Mouse (Mus musculus): ENCODE results near the gene Rnf2.

- TF ChIP-seq CTCF (IDR thresholded peaks at IDR 0.05; ENCODE audit: insufficient read depth, low read length): no peak
- no peak for TF ChIP-seq POLR2A (IDR thresholded peaks at IDR 0.05; ENCODE audit: borderline replicate concordance, extremely low read depth, low read depth, low read length)
These were observed 15.0 kb upstream of the Rnf2 start for GRCm38 (mm10) chr1:151515733-151516132.

Data from lung, adult 2 months (tissue).